Mouse (Mus musculus) cerebellum, adult 2 months (tissue): Measurements from ENCODE around the gene 2900026A02Rik.

Experiments used
- CTCF ChIP-seq: fragments of 200-500 bp; IDR thresholded peaks from 2 replicates; pipeline ENCODE4 v1.5.1; 2011; ENCODE audit warnings: low read depth, mild to moderate bottlenecking, control low read depth, low read length, moderate library complexity, borderline replicate concordance; ENCODE audit not compliant: insufficient read depth
- POLR2A ChIP-seq: fragments of 200-500 bp; IDR thresholded peaks from 2 replicates; pipeline ENCODE4 v1.6.1; 2011; ENCODE audit warnings: low read length, control low read depth, borderline replicate concordance; ENCODE audit not compliant: insufficient read depth

DNA sequence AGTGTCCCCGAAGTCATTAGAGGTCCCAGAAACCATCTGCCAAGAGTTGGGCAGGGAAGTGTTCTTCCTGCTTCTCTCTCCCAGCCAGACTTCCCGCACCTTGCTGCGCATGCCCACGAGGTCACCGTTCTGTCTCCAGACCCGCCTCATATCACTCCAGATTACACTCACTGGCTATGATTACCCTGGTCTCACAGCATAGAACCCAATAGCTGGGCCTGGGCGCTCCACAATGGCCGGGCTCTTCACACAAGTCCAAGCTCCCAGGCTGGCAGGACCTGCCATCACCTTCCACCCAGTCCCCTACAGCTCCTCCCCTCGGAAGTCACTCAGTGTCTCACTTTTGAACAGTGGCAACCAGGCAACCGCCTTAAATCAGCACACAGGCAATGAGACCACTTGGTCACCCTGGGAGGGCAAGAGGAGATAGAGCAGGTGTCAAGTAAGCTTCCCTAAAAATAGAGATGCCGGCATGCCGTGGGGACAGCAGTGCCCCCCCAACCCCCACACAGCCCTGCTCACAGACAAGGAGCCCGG lies 84.0 kb downstream of the 2900026A02Rik start:
- TF ChIP-seq CTCF (no peak), POLR2A (no peak)
